Mouse (Mus musculus): ENCODE measurements around the gene H2-D1. TPM values are rescaled to one million over a fixed set of nuclear protein-coding genes. Genes with fewer than 3 reads are reported as not detected.

H2-D1 gene
- polyA plus RNA-seq, 2 experiments = 26.0 to 53.9 TPM

DNA sequence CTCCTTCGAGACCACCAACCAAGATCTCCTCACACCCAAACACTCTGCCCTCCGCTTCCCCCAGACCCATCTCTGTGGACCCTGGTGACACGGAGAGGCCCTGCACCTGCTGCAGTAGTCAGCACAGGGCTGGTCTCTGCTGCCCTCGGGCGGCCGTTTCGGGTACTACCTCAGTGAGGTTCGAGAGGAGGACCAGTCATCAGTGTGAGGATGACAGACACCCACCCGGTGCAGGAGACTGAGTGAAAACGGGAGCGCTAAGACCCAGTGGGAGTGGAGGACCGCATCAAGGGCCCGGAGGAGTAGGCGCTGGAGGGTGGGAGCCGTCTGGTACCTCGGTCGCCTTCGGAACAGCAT is 26.2 kb upstream of the H2-D1 start:
- TF ChIP-seq POLR2A (IDR thresholded peaks at IDR 0.05; ENCODE audit: borderline replicate concordance, extremely low read depth, insufficient read depth, insufficient read length) = no peak
- DNase-seq (ENCODE audit: low spot score) (peak; percentile 88), ATAC-seq (ENCODE audit: low FRiP score, low read depth) (peak; percentile 42)
- H3K27me3 ChIP-seq (ENCODE audit: control insufficient read depth, insufficient read depth, low read length) = no peaks in the 10 kb centered on the region
- H3K4me2 ChIP-seq (replicated peaks; ENCODE audit: low read depth, low read length, severe bottlenecking) = peak overlapping the region; percentile 91
- peaks cover 29% of the 10 kb centered on the region for H3K4me1 ChIP-seq (ENCODE audit: control insufficient read depth, insufficient read depth, low read length)
- no peaks in the 10 kb centered on the region for H3K9me3 ChIP-seq (ENCODE audit: control insufficient read depth, low read length)
- H3K27ac ChIP-seq (replicated peaks; ENCODE audit: low read depth, low read length) = peak overlapping the region; percentile 94; the same call in 1 of the 2 replicates
- WGBS = under 1% methylated on average over 18 of the region's 18 CpGs
- peak overlapping the region; percentile 84; the same call in 1 of the 2 replicates for H3K9ac ChIP-seq (ENCODE audit: low read depth, low read length, severe bottlenecking)
- H3K36me3 ChIP-seq (ENCODE audit: control insufficient read depth, insufficient read depth, low read length) = peaks cover 12% of the 10 kb centered on the region; the same call in 1 of the 2 replicates
- H3K4me3 ChIP-seq (replicated peaks; ENCODE audit: low read length) = peak overlapping the region; percentile 62

DNA sequence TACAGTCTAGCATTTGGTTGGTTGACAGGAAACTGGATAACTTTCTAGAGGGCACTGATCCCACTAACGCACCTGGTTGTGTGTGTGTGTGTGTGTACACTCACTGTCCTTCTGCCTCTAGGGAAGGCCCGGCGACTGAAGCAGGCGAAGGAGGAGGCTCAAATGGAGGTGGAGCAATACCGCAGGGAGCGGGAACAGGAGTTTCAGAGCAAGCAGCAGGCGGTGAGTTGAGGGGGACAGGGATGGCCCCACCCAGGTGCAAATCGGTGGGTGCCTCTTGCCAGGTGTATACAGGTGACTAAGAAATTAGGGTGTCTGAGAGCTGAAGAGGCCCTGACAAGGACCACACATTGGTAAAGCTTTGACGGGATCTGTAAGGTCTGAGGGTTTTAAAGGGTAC is 25.5 kb upstream of the H2-D1 start:
- ATAC-seq (ENCODE audit: low FRiP score, low read depth) = no peak
- Histone ChIP-seq H3K4me1 (ENCODE audit: control insufficient read depth, insufficient read depth, low read length) (peaks cover 27% of the 10 kb centered on the region), H3K27ac (replicated peaks; ENCODE audit: low read depth, low read length) (no peak overlapping the region), H3K36me3 (ENCODE audit: control insufficient read depth, insufficient read depth, low read length) (peaks cover 11% of the 10 kb centered on the region; the same call in 1 of the 2 replicates), H3K4me3 (replicated peaks; ENCODE audit: low read length) (no peak overlapping the region), H3K9me3 (ENCODE audit: control insufficient read depth, low read length) (no peaks in the 10 kb centered on the region), H3K9ac (ENCODE audit: low read depth, low read length, severe bottlenecking) (no peak overlapping the region), H3K27me3 (ENCODE audit: control insufficient read depth, insufficient read depth, low read length) (no peaks in the 10 kb centered on the region), H3K4me2 (replicated peaks; ENCODE audit: low read depth, low read length, severe bottlenecking) (peak overlapping the region; percentile 91; the same call in 1 of the 2 replicates)
- no peak for DNase-seq (ENCODE audit: low spot score)
- WGBS = 76% methylated on average over 9 of the region's 9 CpGs
- no peak for TF ChIP-seq POLR2A (IDR thresholded peaks at IDR 0.05; ENCODE audit: borderline replicate concordance, extremely low read depth, insufficient read depth, insufficient read length)

DNA sequence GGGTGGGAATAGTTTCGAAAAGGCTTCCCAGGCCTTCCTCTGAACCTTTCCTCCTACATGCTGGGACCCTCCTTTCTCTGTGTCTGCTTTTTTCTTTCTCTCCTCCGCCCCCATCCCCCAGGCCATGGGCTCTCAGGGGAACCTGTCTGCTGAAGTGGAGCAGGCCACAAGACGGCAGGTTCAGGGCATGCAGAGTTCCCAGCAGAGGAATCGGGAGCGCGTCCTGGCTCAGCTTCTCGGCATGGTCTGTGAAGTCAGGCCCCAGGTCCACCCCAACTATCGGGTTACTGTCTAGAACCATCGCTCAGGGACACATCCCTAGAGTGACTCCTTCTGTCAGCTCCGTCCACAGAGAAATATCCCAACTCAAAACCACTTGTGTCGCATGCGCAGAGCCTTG is 25.0 kb upstream of the H2-D1 start:
- H3K27ac ChIP-seq (replicated peaks; ENCODE audit: low read depth, low read length) = no peak overlapping the region
- H3K9ac ChIP-seq (ENCODE audit: low read depth, low read length, severe bottlenecking) = no peak overlapping the region
- WGBS = 83% methylated on average over 12 of the region's 12 CpGs
- no peak overlapping the region for H3K4me2 ChIP-seq (replicated peaks; ENCODE audit: low read depth, low read length, severe bottlenecking)
- no peaks in the 10 kb centered on the region for H3K9me3 ChIP-seq (ENCODE audit: control insufficient read depth, low read length)
- H3K36me3 ChIP-seq (ENCODE audit: control insufficient read depth, insufficient read depth, low read length) = peaks cover 6% of the 10 kb centered on the region; the same call in 1 of the 2 replicates
- TF ChIP-seq POLR2A (IDR thresholded peaks at IDR 0.05; ENCODE audit: borderline replicate concordance, extremely low read depth, insufficient read depth, insufficient read length) = no peak
- H3K4me3 ChIP-seq (replicated peaks; ENCODE audit: low read length) = no peak overlapping the region
- ATAC-seq (ENCODE audit: low FRiP score, low read depth) = no peak
- no peaks in the 10 kb centered on the region for H3K27me3 ChIP-seq (ENCODE audit: control insufficient read depth, insufficient read depth, low read length)
- H3K4me1 ChIP-seq (ENCODE audit: control insufficient read depth, insufficient read depth, low read length) = peaks cover 27% of the 10 kb centered on the region
- no peak for DNase-seq (ENCODE audit: low spot score)

DNA sequence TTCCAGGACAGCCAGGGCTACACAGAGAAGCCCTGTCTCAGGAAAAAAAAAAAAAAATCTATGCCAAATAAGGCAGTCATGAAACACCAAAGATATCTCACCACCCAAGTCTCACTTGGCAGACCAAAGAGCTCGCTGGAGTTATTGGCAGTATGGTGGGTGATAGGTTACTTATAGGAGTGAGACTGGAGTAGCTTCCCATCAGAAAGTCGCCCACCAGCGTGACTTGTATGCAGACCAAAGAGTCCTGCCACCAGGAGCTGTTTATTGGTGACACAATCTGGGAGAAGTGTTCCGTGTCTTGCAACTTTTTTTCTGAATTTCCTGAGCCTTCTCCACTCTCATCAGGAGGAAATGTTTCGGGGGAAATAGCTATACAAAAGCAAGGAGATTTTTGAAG is 22.8 kb upstream of the H2-D1 start:
- Histone ChIP-seq H3K9me3 (ENCODE audit: control insufficient read depth, low read length) (no peaks in the 10 kb centered on the region), H3K4me3 (replicated peaks; ENCODE audit: low read length) (no peak overlapping the region), H3K27me3 (ENCODE audit: control insufficient read depth, insufficient read depth, low read length) (no peaks in the 10 kb centered on the region), H3K36me3 (ENCODE audit: control insufficient read depth, insufficient read depth, low read length) (peaks cover 18% of the 10 kb centered on the region), H3K4me2 (replicated peaks; ENCODE audit: low read depth, low read length, severe bottlenecking) (0 out of 2 replicates have a peak overlapping the region, but pooled peaks have one; percentile 5), H3K9ac (ENCODE audit: low read depth, low read length, severe bottlenecking) (no peak overlapping the region), H3K27ac (replicated peaks; ENCODE audit: low read depth, low read length) (no peak overlapping the region), H3K4me1 (ENCODE audit: control insufficient read depth, insufficient read depth, low read length) (peaks cover 22% of the 10 kb centered on the region)
- DNase-seq (ENCODE audit: low spot score) (no peak), ATAC-seq (ENCODE audit: low FRiP score, low read depth) (no peak)
- TF ChIP-seq POLR2A (IDR thresholded peaks at IDR 0.05; ENCODE audit: borderline replicate concordance, extremely low read depth, insufficient read depth, insufficient read length) = no peak
- WGBS = 76% methylated on average over 5 of the region's 5 CpGs

DNA sequence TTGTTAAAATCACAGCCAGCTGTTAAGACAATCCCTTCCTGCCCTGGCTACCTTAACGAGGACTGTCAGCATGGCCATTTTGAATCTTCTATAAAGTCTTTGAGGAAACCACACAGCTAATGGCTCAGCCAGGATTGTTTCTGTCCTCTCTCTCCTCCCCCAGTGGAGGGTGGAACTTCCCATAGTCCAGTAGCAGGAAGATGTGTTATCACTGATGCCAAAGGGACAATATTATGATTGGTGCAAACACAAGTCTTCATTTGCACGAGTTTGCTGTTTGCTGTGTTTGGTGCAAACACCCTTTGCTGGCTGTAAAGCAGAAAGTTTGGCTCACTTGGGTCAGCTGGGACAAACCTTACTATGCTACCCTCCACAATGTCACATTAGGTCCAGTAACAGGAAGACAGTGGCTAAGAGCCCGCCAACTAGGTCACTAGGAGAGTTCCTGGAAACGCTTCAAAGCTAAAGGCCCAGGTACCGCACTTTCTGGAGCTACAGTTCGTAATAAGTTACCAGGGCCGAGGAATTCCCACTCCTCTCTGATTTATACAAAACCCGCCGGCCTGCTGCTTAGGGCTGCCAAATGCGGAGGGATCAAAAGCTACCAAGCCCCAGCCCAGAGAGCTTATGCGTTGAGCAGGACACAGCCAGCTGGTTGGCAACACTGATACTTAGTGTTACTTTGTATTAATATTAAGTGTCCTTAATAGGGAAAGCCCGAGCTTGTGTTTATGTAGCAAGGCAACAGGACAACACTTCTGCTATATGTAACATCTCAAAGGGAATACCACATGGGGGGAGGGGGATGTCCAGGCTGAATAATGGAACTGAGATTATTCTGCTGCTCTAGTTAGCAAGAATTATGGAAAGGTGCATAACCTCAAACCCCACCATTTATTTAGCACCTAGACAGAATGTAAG is 21.9 kb upstream of the H2-D1 start:
- peak overlapping the region; percentile 100 for H3K9ac ChIP-seq (ENCODE audit: low read depth, low read length, severe bottlenecking)
- no peak for TF ChIP-seq POLR2A (IDR thresholded peaks at IDR 0.05; ENCODE audit: borderline replicate concordance, extremely low read depth, insufficient read depth, insufficient read length)
- H3K9me3 ChIP-seq (ENCODE audit: control insufficient read depth, low read length) = no peaks in the 10 kb centered on the region
- H3K27me3 ChIP-seq (ENCODE audit: control insufficient read depth, insufficient read depth, low read length) = no peaks in the 10 kb centered on the region
- DNase-seq (ENCODE audit: low spot score) (peak; percentile 35), ATAC-seq (ENCODE audit: low FRiP score, low read depth) (peak; percentile 2; the same call in 1 of the 2 replicates)
- peak overlapping the region; percentile 75 for H3K4me2 ChIP-seq (replicated peaks; ENCODE audit: low read depth, low read length, severe bottlenecking)
- H3K4me3 ChIP-seq (replicated peaks; ENCODE audit: low read length) = peak overlapping the region; percentile 100
- WGBS = 23% methylated on average over 12 of the region's 12 CpGs
- peaks cover 27% of the 10 kb centered on the region for H3K36me3 ChIP-seq (ENCODE audit: control insufficient read depth, insufficient read depth, low read length)
- peaks cover 21% of the 10 kb centered on the region for H3K4me1 ChIP-seq (ENCODE audit: control insufficient read depth, insufficient read depth, low read length)
- H3K27ac ChIP-seq (replicated peaks; ENCODE audit: low read depth, low read length) = peak overlapping the region; percentile 98

Measured in limb, embryonic 14.5 days (tissue).